Mouse (Mus musculus): ENCODE results near the gene 2810408A11Rik. TPM values are rescaled to one million over a fixed set of nuclear protein-coding genes. Genes with fewer than 3 reads are reported as not detected.

2810408A11Rik gene
- polyA plus RNA-seq, 1 experiment, result 3.0 TPM

DNA sequence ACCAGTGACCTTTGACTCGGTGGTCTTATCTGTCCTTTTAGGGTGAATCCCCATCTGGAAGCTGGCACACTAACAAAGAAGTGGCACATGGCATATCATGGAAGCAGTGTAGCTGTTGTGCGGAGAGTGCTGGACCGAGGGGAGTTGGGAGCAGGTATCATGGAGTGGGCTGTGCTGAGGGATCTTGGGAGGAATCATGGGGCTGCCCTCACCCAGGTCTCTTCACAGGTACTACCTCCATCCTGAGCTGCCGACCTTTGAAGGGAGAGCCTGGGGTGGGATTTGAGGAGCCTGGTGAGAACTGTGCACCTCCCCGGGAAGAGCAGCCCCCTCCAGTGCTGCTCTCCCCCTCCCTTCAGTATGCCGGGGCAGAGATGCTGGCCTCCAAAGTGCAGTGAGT is 10.9 kb upstream of the 2810408A11Rik start:
- Histone ChIP-seq H3K27me3 (ENCODE audit: control insufficient read depth, insufficient read depth, insufficient read length) (no peaks in the 10 kb centered on the region), H3K4me2 (ENCODE audit: low read depth) (no peak overlapping the region), H3K36me3 (ENCODE audit: control insufficient read depth, insufficient read depth) (peaks cover 55% of the 10 kb centered on the region), H3ac (ENCODE audit: control insufficient read depth, insufficient read length) (no peak overlapping the region), H3K4me3 (no peak overlapping the region), H3K79me2 (ENCODE audit: control insufficient read depth, insufficient read depth) (peaks cover 19% of the 10 kb centered on the region)
- TF ChIP-seq MYOG (IDR thresholded peaks at IDR 0.05; ENCODE audit: control insufficient read depth in 1 of 3, insufficient read depth in 1 of 3, insufficient read length in 2 of 3, low read depth in 2 of 3), result no peak

DNA sequence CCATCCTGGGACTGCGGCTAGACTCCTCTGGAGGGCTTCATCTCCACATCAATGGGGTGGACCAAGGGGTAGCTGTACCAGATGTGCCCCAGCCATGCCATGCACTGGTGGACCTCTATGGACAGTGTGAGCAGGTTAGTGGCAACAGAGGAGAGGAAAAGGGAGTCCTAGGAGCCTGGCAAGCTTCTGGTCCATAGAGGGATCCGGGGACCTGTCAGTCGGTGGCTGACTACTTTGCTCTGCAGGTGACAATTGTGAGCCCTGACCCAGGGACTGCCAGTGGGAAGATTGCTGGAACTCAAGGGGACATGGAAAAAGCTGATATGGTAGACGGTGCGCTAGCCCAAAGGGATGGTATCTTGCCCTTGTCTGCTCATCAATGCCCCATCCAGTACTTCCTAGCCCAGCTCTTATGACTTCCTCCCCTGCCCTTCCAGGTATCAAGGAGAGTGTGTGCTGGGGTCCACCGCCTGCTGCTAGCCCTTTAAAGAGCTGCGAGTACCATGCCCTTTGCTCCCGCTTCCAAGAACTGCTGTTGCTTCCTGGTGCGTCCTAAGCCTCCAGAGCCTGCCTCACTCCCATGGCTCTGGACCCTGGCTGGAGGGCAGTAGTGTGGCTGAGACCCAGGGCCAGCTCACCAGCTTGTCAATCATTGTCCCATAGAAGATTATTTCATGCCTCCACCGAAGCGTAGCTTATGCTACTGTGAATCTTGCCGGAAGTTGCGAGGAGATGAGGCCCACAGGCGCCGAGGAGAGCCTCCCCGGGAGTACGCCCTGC is 10.2 kb upstream of the 2810408A11Rik start:
- peaks cover 52% of the 10 kb centered on the region for H3K36me3 ChIP-seq (ENCODE audit: control insufficient read depth, insufficient read depth)
- H3K4me2 ChIP-seq (ENCODE audit: low read depth), result no peak overlapping the region
- no peak for TF ChIP-seq TCF3 (IDR thresholded peaks at IDR 0.05; ENCODE audit: insufficient read length, low read depth)
- no peak for TF ChIP-seq TCF12 (IDR thresholded peaks at IDR 0.05; ENCODE audit: insufficient read depth, poor library complexity, severe bottlenecking)
- no peak for TF ChIP-seq MAX (IDR thresholded peaks at IDR 0.05; ENCODE audit: low read depth)
- TF ChIP-seq CEBPB (IDR thresholded peaks at IDR 0.05; ENCODE audit: insufficient read depth, poor library complexity, severe bottlenecking), result no peak
- TF ChIP-seq SRF (IDR thresholded peaks at IDR 0.05; ENCODE audit: control insufficient read depth, insufficient read length, low read depth), result no peak
- no peak overlapping the region for H3K4me3 ChIP-seq
- H3ac ChIP-seq (ENCODE audit: control insufficient read depth, insufficient read length), result no peak overlapping the region
- H3K27me3 ChIP-seq (ENCODE audit: control insufficient read depth, insufficient read depth, insufficient read length), result no peaks in the 10 kb centered on the region
- peaks cover 12% of the 10 kb centered on the region for H3K79me2 ChIP-seq (ENCODE audit: control insufficient read depth, insufficient read depth)

DNA sequence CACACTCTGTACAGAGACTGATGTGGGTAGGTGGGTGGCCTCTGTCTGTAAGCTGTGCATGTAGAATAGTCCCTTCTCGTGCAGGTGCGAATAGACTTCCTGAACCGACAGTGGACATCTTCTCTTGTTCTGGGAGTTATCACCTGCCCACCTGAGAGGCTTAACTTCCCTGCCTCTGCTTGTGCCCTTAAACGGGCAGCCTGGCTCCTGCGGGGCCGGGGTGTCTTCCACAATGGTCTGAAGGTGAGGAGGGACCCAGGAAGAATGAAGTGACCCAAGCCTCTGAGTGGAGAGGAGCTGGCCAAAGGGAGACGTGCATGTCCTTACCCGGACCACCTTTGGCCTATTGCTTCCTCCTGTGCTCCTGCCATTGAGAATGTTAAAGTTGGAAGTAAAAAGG is 9.4 kb upstream of the 2810408A11Rik start:
- peaks cover 7% of the 10 kb centered on the region for H3K79me2 ChIP-seq (ENCODE audit: control insufficient read depth, insufficient read depth)
- no peak overlapping the region for H3ac ChIP-seq (ENCODE audit: control insufficient read depth, insufficient read length)
- H3K4me2 ChIP-seq (ENCODE audit: low read depth), result no peak overlapping the region
- H3K4me3 ChIP-seq, result no peak overlapping the region
- H3K27me3 ChIP-seq (ENCODE audit: control insufficient read depth, insufficient read depth, insufficient read length), result no peaks in the 10 kb centered on the region
- TF ChIP-seq TCF12 (IDR thresholded peaks at IDR 0.05; ENCODE audit: insufficient read depth, poor library complexity, severe bottlenecking) (no peak), SRF (IDR thresholded peaks at IDR 0.05; ENCODE audit: control insufficient read depth, insufficient read length, low read depth) (no peak), POLR2AphosphoS2 (IDR thresholded peaks at IDR 0.05; ENCODE audit: insufficient read length, low read depth) (no peak), CEBPB (IDR thresholded peaks at IDR 0.05; ENCODE audit: insufficient read depth, poor library complexity, severe bottlenecking) (no peak), TCF3 (IDR thresholded peaks at IDR 0.05; ENCODE audit: insufficient read length, low read depth) (no peak), USF1 (IDR thresholded peaks at IDR 0.05; ENCODE audit: low read depth) (no peak), POLR2A (IDR thresholded peaks at IDR 0.05; ENCODE audit: insufficient read length, low read depth) (no peak), MAX (IDR thresholded peaks at IDR 0.05; ENCODE audit: low read depth) (no peak), REST (IDR thresholded peaks at IDR 0.05; ENCODE audit: insufficient read depth, insufficient read length) (no peak), MYOD1 (IDR thresholded peaks at IDR 0.05; ENCODE audit: control insufficient read depth in 1 of 3, insufficient read length in 2 of 3, low read depth in 2 of 3) (no peak), MYOG (IDR thresholded peaks at IDR 0.05; ENCODE audit: control insufficient read depth in 1 of 3, insufficient read depth in 1 of 3, insufficient read length in 2 of 3, low read depth in 2 of 3) (no peak), E2F4 (IDR thresholded peaks at IDR 0.05; ENCODE audit: insufficient read depth) (no peak)
- H3K36me3 ChIP-seq (ENCODE audit: control insufficient read depth, insufficient read depth), result peaks cover 53% of the 10 kb centered on the region

DNA sequence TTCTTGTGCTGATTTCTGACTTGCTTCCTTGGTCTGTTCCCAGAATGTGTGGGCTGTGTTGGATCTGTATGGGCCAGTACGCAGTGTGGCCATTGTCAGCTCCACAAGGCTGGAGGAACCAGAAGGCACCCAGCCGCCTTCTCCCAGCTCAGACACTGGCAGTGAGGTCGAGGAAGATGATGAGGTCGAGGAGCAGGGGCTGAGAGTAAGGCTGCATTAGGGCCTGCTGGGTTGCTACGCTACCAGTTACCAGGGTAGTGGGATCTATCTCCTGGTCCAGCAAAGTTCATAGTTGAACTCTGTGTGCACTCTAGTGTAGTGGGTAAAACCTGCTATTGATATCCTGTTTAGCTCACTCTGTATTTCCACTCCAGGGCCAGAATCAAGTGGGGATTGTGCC is 8.4 kb upstream of the 2810408A11Rik start:
- H3K4me2 ChIP-seq (ENCODE audit: low read depth), result no peak overlapping the region
- TF ChIP-seq E2F4 (IDR thresholded peaks at IDR 0.05; ENCODE audit: insufficient read depth), result no peak
- TF ChIP-seq POLR2AphosphoS2 (IDR thresholded peaks at IDR 0.05; ENCODE audit: insufficient read length, low read depth), result no peak
- no peak for TF ChIP-seq USF1 (IDR thresholded peaks at IDR 0.05; ENCODE audit: low read depth)
- no peak for TF ChIP-seq MYOG (IDR thresholded peaks at IDR 0.05; ENCODE audit: control insufficient read depth in 1 of 3, insufficient read depth in 1 of 3, insufficient read length in 2 of 3, low read depth in 2 of 3)
- no peak for TF ChIP-seq SRF (IDR thresholded peaks at IDR 0.05; ENCODE audit: control insufficient read depth, insufficient read length, low read depth)
- TF ChIP-seq CEBPB (IDR thresholded peaks at IDR 0.05; ENCODE audit: insufficient read depth, poor library complexity, severe bottlenecking), result no peak
- H3K79me2 ChIP-seq (ENCODE audit: control insufficient read depth, insufficient read depth), result peaks cover under 1% of the 10 kb centered on the region
- no peaks in the 10 kb centered on the region for H3K27me3 ChIP-seq (ENCODE audit: control insufficient read depth, insufficient read depth, insufficient read length)
- no peak overlapping the region for H3ac ChIP-seq (ENCODE audit: control insufficient read depth, insufficient read length)
- no peak overlapping the region for H3K4me3 ChIP-seq
- peaks cover 58% of the 10 kb centered on the region for H3K36me3 ChIP-seq (ENCODE audit: control insufficient read depth, insufficient read depth)

DNA sequence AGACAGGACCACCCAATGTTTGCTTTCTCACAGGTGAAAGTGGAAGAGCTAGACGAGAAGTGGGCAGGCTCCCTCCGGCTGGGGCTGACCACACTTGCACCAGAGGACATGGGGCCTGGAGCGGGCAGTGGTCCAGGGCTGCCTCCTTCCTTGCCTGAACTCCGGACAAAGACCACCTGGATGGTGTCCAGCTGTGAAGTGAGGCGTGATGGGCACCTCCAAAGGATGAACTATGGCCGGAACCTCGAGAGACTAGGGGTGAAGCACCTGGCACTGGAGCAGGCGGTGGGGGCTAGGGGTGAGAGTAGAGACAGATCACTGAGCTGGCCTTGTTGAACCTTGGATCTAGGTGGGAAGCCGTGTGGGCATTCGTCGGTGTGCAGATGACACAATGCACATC is 7.9 kb upstream of the 2810408A11Rik start:
- TF ChIP-seq TCF3 (IDR thresholded peaks at IDR 0.05; ENCODE audit: insufficient read length, low read depth), result no peak
- Histone ChIP-seq H3K79me2 (ENCODE audit: control insufficient read depth, insufficient read depth) (no peaks in the 10 kb centered on the region), H3K27me3 (ENCODE audit: control insufficient read depth, insufficient read depth, insufficient read length) (no peaks in the 10 kb centered on the region)

More for the DNA sequence above, 7.9 kb upstream of the 2810408A11Rik start:
- Histone ChIP-seq H3K4me3 (no peak overlapping the region), H3ac (ENCODE audit: control insufficient read depth, insufficient read length) (no peak overlapping the region), H3K4me2 (ENCODE audit: low read depth) (no peak overlapping the region), H3K36me3 (ENCODE audit: control insufficient read depth, insufficient read depth) (peaks cover 58% of the 10 kb centered on the region)
